Mouse (Mus musculus) kidney, adult 2 months (tissue): ENCODE measurements around the gene Senp3. TPM values are rescaled to one million over a fixed set of nuclear protein-coding genes. Genes with fewer than 3 reads are reported as not detected.

ENCODE experiments used
- DNase-seq: peaks from one replicate; pipeline ENCODE4 v3.0.0; 2021
- H3K27ac ChIP-seq: fragments of 200-500 bp; 2 replicates; pipeline ENCODE4 v1.5.1; 2012; ENCODE audit warnings: low read depth, low read length, control low read depth, inconsistent platforms; ENCODE audit not compliant: insufficient read depth
- H3K27me3 ChIP-seq: fragments of 200-500 bp; replicated peaks from 2 replicates; pipeline ENCODE4 v1.6.1; 2012; ENCODE audit warnings: mild to moderate bottlenecking, moderate library complexity, low read length, inconsistent platforms; ENCODE audit not compliant: control insufficient read depth, insufficient read depth
- H3K36me3 ChIP-seq: fragments of 200-500 bp; 2 replicates; pipeline ENCODE4 v1.6.1; 2012; ENCODE audit warnings: mild to moderate bottlenecking, moderate library complexity, low read length, inconsistent platforms; ENCODE audit not compliant: control insufficient read depth, insufficient read depth
- H3K4me1 ChIP-seq: fragments of 200-500 bp; 2 replicates; pipeline ENCODE4 v1.6.1; 2011; ENCODE audit warnings: low read length; ENCODE audit not compliant: control insufficient read depth, insufficient read depth
- H3K4me3 ChIP-seq: fragments of 200-500 bp; 2 replicates; pipeline ENCODE4 v1.5.1; 2011; ENCODE audit warnings: mild to moderate bottlenecking, low read depth, low read length, control low read depth; ENCODE audit not compliant: insufficient read depth
- CTCF ChIP-seq: fragments of 200-500 bp; conservative IDR thresholded peaks from 2 replicates; pipeline ENCODE4 v1.5.1; 2011; ENCODE audit warnings: low read depth, mild to moderate bottlenecking, control low read depth, low read length, moderate library complexity, mixed read lengths; ENCODE audit not compliant: insufficient read depth, insufficient read length
- POLR2A ChIP-seq: fragments of 200-500 bp; IDR thresholded peaks from one replicate; pipeline ENCODE4 v1.6.1; 2011; ENCODE audit warnings: low read depth, low read length, control low read depth
- WGBS: fragments of 180-500 bp; shearing (Covaris S2); methylation state at CpG from one replicate; pipeline ENCODE4 v1.1.7; 2018; 5-methylcytosine and 5-hydroxymethylcytosine counted together
- polyA plus RNA-seq: library from polyadenylated mRNA; depleted of rRNA; stranded (reverse); fragments of >200 nt; gene quantifications from 2 replicates; pipeline ENCODE4 v1.2.3, GENCODE M21; 2012

The Senp3 gene
- polyA plus RNA-seq, 1 experiment, result 41.8 TPM

GRCm38 (mm10) chr11:69665961-69666664, 15.8 kb downstream of the Senp3 start, which contains the start of gene Cd68:
Gene Cd68, minus strand, starts transcription at chr11:69666153.
- no peak within 1 kb of the TSS for H3K27ac ChIP-seq
- H3K27me3 ChIP-seq, result no peaks in the 10 kb centered on the region
- peaks cover 11% of the 10 kb centered on the region; the same call in 1 of the 2 replicates for H3K4me1 ChIP-seq
- TF ChIP-seq CTCF (no peak), POLR2A (no peak)
- peaks cover 6% of the 10 kb centered on the region; the same call in 1 of the 2 replicates for H3K36me3 ChIP-seq
- peak; percentile 47 for DNase-seq
- 39% methylated on average over 7 of the region's 7 CpGs for WGBS
- no peak within 1 kb of the TSS for H3K4me3 ChIP-seq

DNA sequence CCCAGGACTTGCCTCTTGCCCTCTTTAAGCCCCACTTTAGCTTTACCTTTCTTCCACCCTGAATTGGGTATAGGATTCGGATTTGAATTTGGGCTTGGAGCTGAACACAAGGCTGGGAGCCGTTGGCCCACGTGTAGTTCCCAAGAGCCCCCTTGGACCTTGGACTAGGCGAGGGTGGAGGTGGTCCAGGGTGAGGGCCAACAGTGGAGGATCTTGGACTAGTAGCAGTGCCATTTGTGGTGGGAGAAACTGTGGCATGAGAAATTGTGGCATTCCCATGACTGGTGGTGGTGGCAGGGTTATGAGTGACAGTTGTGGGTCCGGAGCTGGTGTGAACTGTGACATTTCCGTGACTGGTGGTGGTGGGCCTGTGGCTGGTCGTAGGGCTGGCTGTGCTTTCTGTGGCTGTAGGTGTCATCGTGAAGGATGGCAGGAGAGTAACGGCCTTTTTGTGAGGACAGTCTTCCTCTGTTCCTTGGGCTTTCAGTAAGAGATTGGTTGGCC, 16.4 kb downstream of the Senp3 start:
- TF ChIP-seq CTCF (no peak), POLR2A (no peak)
- Histone ChIP-seq H3K4me1 (peaks cover 8% of the 10 kb centered on the region; the same call in 1 of the 2 replicates), H3K27me3 (no peaks in the 10 kb centered on the region), H3K27ac (no peak overlapping the region), H3K4me3 (no peak overlapping the region), H3K36me3 (peaks cover 6% of the 10 kb centered on the region; the same call in 1 of the 2 replicates)
- WGBS, result 70% methylated on average over 9 of the region's 9 CpGs
- DNase-seq, result no peak

GRCm38 (mm10) chr11:69664841-69665240, 17.0 kb downstream of the Senp3 start:
- TF ChIP-seq CTCF, result no peak
- no peak for TF ChIP-seq POLR2A
- WGBS, result 85% methylated on average over 7 of the region's 7 CpGs
- peaks cover 6% of the 10 kb centered on the region; the same call in 1 of the 2 replicates for H3K36me3 ChIP-seq

DNA sequence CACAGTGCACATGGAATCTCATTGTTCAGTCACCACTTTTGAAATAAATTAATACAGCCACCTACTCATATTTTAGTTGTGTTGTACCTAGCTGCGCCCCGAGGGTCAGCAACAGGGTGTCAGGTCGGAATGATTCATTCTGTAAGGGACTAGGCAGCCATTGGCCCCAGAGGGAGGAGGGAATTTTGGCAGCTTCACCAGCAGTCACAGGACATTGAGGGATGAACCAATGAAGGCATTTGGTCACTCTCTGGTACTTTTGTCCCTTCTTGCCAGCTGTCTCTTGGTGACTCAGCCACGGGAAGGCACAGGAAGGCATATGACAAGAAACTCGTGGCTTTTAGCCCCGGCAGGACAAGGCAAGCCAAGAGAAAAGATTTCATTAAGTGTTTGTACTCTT, 18.1 kb downstream of the Senp3 start:
- no peak for TF ChIP-seq CTCF
- TF ChIP-seq POLR2A, result no peak
- H3K36me3 ChIP-seq, result peaks cover 4% of the 10 kb centered on the region; the same call in 1 of the 2 replicates
- H3K27me3 ChIP-seq, result no peaks in the 10 kb centered on the region
- DNase-seq, result peak; percentile 54
- 67% methylated on average over 6 of the region's 6 CpGs for WGBS
- H3K4me3 ChIP-seq, result no peak overlapping the region
- H3K27ac ChIP-seq, result no peak overlapping the region; the same call in 1 of the 2 replicates
- H3K4me1 ChIP-seq, result peaks cover 6% of the 10 kb centered on the region; the same call in 1 of the 2 replicates

More at GRCm38 (mm10) chr11:69664841-69665240, 17.0 kb downstream of the Senp3 start:
- Histone ChIP-seq H3K27me3 (no peaks in the 10 kb centered on the region), H3K27ac (no peak overlapping the region), H3K4me3 (no peak overlapping the region), H3K4me1 (peaks cover 6% of the 10 kb centered on the region; the same call in 1 of the 2 replicates)
- DNase-seq, result no peak

- WGBS, result 70% methylated on average over 13 of the region's 13 CpGs
- no peak for DNase-seq
- Histone ChIP-seq H3K4me3 (peak overlapping the region; percentile 79), H3K27ac (peak overlapping the region; percentile 89), H3K27me3 (no peaks in the 10 kb centered on the region), H3K36me3 (peaks cover 4% of the 10 kb centered on the region; the same call in 1 of the 2 replicates), H3K4me1 (peaks cover 6% of the 10 kb centered on the region; the same call in 1 of the 2 replicates)
- TF ChIP-seq POLR2A (no peak), CTCF (no peak)
These were observed 18.8 kb downstream of the Senp3 start for GRCm38 (mm10) chr11:69662967-69663671.

DNA sequence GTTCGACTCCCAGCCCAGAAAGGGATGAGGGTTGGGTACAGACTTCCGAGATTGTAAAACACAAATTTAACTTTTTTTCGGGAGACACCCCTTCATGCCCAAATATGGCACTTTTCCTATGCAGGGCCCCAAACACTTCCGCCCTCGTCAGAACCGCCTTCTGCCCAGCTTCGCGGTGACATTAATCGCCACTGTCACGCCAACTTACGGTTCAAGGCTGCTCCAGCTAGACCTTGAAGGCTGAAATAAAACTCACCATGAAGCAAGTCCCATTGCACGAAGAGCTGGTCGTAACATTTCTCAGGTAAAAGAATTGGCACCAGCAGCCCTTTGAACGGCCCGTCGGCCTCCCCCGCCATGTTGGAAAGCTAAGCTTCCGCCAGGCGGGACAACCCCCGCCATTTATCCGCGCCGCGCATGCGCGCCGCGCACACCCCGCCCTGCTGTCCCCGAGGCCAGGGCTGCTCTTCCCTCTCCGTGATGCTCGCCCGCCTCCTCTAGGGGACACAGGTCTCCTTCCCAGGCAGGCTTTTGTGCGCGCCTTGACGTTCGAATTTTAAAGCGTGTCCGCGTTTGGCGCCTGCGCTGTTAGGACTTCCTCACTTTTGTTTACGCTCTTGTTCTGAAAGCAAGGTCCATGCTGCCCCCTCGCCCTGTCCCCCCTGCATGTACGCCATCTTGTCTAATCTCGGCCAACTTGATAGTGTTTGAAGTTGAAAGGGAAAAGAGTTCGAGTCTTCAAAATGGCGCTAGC, 19.5 kb downstream of the Senp3 start, which contains the start of gene Mpdu1:
Gene Mpdu1 (minus strand): TSS at position 430 of the 754 bp plus-strand sequence.
- under 1% methylated on average over 48 of the region's 48 CpGs for WGBS
- peak within 1 kb of the TSS; percentile 79 for H3K4me3 ChIP-seq
- H3K4me1 ChIP-seq, result peaks cover 6% of the 10 kb centered on the region; the same call in 1 of the 2 replicates
- DNase-seq, result peak; percentile 97
- peak; percentile 41 for TF ChIP-seq CTCF
- peak; percentile 31 for TF ChIP-seq POLR2A
- H3K27me3 ChIP-seq, result no peaks in the 10 kb centered on the region
- peak within 1 kb of the TSS; percentile 98 for H3K27ac ChIP-seq
- H3K36me3 ChIP-seq, result peaks cover 2% of the 10 kb centered on the region; the same call in 1 of the 2 replicates
